Mouse (Mus musculus) T-helper 2 cell (primary cell): ENCODE data around the gene Zfp93.

Experiments used
- in situ Hi-C: fragments of 300-600 bp; cut with MboI, MseI; formaldehyde crosslinking; loops from one replicate; pipeline ENCODE4 v1.15.1; 2025; ENCODE audit warnings: high pct_unique_total_duplicates

Gene Zfp93

DNA sequence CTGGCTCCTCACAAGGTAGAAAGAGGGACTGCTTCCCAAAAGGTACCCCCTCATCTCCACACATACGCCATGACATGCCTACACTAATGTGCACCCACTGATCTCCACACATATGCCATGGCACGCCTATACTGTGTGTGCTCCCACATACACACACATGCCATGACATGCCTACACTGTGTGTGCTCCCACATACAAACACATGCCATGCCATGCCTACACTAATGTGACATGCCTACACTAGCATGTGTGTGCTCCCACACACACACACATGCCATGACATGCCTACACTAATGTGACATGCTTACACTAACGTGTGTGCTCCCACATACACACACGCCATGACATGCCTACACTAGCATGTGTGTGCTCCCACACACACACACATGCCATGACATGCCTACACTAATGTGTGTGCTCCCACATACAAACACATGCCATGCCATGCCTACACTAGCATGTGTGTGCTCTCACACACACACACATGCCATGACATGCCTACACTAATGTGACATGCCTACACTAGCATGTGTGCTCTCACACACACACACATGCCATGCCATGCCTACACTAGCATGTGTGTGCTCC, 20.0 kb downstream of the Zfp93 start:
- in situ Hi-C loops: loop anchor here (10.0 kb wide), 1 partner anchor 325 kb away; no protein-coding TSS in a partner anchor

DNA sequence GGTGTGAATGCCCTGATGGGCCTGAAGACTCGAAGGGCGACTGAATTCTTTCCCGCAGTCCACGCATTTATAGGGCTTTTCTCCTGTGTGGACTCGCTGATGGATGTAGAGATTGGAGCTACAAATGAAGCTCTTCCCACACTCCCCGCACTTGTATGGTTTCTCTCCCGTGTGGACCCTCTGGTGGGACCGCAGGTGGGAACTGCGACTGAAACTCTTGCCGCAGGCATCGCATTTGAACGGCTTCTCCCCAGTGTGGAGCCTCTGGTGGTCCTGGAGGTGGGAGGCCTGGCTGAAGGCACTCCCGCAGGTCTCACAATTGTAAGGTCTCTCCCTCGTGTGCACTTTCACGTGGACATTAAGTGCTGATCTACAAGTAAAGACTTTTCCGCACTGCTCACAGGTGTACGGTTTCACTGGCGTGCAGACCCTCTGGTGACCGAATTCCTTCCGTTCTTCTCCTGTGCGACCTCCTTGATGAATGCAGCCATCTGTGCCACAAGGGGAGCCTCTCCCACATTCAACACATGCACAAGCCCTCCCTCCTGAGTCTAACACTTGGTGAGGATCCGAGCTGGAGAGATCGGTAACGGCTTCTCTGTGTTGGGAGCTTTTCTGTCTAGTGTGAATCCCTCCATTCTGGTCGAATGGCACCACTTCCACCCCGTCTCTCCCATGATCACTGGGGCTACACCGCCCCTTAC, 21.3 kb downstream of the Zfp93 start:
- in situ Hi-C loops: loop anchor here (10.0 kb wide), 1 partner anchor 327 kb away; no protein-coding TSS in a partner anchor

DNA sequence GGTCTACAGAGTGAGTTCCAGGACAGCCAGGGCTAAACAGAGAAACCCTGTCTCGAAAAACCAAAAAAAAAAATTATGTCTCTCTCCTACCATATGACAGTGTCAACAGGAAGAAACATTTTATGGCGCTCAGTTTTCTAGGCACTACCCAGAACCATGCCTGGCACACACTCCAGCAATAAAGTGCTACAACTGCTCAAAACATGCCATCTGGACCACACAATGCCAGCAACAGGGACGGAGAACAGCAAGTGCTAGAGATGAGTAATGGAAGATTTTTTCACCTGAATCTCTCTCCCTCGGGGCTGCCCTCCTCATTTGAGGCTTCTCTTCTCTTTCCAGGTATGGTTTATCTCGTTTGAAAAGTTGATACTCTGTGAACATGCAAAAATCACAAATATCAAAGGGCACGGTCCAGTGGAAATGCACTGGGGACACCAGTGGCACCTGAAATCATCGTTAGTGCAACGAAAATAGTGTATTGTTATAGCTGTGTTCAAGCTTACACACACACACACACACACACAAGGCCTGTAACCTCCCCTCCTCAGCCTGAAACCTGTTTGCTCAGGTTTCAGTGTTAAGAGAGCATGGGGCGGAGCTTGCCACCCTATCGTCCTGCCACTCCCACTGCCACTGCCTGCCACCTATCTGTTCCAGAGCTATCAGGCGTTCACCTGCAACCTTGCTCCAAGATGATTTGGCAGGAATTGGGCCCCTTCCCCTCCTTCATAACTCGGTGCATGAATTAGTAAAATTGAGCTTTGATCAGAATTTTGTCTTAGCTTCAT, 23.0 kb downstream of the Zfp93 start:
- in situ Hi-C loops: loop anchor here (10.0 kb wide), 1 partner anchor 328 kb away; no protein-coding TSS in a partner anchor

DNA sequence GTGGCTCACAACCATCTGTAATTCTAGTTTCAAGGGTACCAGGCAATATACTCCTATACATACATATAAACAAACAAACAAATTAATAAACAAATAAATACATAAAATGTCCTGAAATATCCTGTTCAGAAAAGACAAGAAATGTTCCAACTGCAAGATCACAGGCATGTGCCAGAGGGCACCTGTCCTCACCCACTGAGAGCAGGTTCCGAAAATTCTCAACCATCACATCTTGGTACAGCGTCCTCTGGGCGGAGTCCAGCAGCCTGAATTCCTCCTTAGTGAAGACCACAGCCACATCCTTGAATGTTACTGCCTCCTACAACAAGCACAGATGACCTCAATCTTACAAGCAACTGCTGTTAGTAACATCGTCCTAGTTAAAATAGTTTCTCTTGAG, 24.5 kb downstream of the Zfp93 start:
- in situ Hi-C loops: loop anchor here (10.0 kb wide), 1 partner anchor 330 kb away; no protein-coding TSS in a partner anchor

DNA sequence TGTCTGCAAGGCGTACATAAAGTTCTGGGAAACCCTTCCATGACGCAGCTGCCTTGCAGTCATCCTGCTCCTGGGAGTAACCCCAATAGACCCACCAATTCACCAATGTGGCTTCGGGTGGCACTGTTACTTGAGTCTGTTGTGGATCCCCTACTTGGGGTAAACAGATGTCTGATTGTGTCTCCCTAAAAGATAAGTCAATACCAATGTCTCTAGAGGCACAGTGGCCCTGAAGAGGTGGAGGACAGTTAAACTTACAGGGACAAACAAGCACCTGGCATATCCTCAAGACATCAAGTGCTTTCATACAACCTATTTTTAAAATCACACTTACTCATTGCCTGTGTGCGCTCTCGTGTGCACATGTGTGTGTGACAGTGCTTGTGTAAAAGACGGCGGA, 25.2 kb downstream of the Zfp93 start:
- in situ Hi-C loops: loop anchor here (10.0 kb wide), 1 partner anchor 331 kb away; no protein-coding TSS in a partner anchor

- in situ Hi-C loops: loop anchor here (10.0 kb wide), 1 partner anchor 332 kb away; no protein-coding TSS in a partner anchor
These were observed 26.2 kb downstream of the Zfp93 start for GRCm38 (mm10) chr7:24296386-24296785.

DNA sequence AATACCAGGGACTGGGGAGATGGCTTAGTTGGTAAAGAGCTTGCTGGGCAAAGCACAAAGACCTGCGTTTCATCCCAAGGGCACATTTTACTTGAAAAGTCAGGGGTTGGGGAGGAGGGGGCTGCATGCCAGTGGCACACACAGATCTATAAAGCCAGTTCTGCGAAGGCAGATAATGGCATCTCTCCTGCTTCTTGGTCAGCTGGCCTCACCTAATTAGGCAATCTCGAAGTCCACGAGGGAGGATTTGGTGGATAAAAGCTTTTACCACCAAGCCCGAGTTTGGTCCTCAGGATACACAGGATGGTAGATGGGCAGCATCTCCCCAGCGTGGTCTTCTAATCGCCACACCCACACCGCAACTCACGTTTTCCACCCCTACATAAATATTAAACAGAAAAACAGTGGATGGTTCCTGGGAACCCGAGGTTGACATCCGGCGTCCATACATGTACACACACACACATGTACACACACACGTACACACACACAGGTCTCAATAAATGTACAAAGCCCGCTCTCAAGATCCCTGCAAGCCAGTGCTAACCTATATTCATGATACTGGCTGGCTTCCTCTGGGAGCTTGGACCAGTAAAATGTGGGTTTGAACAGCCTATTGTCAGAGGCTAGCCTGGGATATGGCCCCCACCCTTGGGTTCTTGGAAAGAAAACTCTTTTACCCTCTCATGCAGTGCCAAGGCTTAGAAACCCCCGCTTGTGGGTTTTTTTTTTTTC, 27.3 kb downstream of the Zfp93 start:
- in situ Hi-C loops: loop anchor here (10.0 kb wide), 1 partner anchor 333 kb away; no protein-coding TSS in a partner anchor

DNA sequence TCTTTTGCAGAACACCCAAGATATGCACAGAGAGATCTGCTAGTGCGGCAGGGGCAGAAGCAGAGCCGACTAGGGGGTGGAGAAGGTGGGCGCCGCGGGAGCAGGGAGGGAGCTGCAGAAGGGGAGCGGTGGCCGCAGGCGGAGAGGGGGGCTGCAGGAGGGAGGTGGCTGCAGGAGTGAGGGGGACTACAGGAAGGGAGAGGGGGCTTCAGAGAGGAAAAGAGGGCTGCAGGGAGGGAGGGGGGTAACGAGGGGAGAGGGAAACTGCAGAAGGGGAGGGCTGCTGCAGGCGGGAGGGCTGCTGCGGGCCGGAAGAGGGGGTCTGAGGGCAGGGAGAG, 28.4 kb downstream of the Zfp93 start:
- in situ Hi-C loops: loop anchor here (10.0 kb wide), 1 partner anchor 334 kb away; no protein-coding TSS in a partner anchor

GRCm38 (mm10) chr7:24298973-24299708, 28.9 kb downstream of the Zfp93 start:
- in situ Hi-C loops: loop anchor here (10.0 kb wide), 1 partner anchor 334 kb away; no protein-coding TSS in a partner anchor

GRCm38 (mm10) chr7:24299823-24300481, 29.7 kb downstream of the Zfp93 start:
- in situ Hi-C loops: loop anchor here (10.0 kb wide), 1 partner anchor 335 kb away; no protein-coding TSS in a partner anchor

DNA sequence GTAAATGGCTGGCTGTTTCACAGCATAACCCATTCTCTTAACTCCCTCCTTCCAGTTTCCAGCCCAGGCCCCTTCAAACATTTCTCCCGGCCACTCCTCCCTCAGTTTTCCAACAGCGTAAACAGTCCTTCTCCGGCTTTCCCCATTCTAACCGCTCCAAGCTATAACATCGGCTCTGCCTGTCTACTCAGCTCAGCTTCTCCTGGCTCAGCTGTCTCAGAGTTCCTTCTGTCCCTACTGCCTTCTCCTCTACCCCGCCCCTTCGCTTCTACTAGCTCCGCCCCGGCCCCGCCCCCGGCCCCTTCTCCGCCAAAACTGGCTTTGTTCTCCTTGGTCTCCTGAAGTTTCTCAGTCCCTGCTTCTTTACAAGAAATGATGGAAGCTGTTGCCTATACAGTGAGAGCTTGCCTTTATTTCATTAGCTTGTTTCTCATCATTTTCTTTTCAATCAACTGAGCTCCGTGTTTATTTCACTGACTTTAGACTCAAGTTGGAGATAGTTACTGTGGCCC, 30.6 kb downstream of the Zfp93 start, which contains the start of gene Zfp61:
Zfp61 (minus strand) TSS at position 462 of the 512 bp plus-strand sequence.
- in situ Hi-C loops: no loop called here

- in situ Hi-C loops: no loop called here
These were observed 45.7 kb downstream of the Zfp93 start for GRCm38 (mm10) chr7:24315726-24316566.

DNA sequence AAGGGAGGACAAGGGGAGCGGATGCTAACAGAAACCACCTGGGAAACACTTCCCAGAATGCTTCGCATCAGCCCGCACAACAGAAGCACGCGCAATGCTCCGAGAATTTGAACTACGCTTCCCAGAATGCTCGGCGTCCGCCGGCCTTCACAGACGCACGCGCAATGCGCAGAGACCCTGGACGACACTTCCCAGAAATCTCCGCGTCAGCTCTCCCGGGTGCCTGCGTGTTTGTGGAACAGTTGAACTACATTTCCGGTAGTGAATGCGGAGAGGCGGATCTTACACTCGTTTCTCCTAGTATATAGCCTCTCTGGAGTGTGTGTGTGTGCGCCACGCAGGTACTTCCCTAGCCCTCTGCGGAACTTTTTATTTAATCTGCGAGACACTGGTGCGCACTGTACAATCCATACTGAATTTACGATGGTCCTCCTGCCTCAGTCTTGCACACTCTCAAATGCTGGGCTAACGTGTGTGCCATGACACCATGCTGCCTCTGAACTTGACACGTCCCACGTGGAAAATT, 46.4 kb downstream of the Zfp93 start, which contains the start of gene Zfp94:
Zfp94 (minus strand) TSS at position 100 of the 526 bp plus-strand sequence.
- in situ Hi-C loops: no loop called here

GRCm38 (mm10) chr7:24318942-24319341, 48.7 kb downstream of the Zfp93 start:
- in situ Hi-C loops: no loop called here

DNA sequence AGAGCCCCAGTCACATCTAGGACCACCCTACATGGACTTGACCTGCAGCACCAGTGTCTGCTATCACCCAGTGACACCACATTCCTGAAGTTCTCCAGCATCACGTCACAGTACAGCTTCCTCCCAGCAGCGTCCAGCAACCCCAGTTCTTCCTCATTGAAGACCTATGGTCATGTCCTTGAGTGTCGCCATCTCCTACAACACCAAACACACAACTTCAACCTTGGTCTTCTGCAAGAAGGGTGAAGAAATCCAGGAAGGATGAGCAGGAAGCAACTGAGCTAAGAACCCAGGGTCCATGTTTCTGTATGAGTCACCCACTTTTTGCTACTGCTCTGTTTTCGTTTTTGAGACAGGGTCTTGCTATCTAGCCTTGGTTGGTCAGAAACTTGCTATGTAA, 52.4 kb downstream of the Zfp93 start:
- in situ Hi-C loops: no loop called here

DNA sequence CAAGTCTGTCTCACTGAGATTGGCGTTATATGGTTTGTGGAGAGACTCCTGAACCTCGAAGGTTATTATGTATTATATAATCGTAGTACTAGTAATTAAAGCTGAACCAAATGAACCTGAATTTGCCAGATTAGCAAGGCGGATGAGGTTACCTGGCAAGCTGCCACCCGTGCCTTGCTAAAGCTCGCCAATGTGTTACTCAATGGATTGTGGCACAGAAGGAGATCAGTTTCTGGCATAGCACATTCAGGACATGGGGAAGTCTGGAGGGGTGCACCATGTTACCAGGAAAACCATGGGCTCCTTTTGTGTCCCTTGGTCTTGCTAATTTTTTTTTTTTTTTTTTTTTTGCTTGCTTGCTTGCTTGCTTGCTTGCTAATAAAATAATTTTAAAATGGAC, 55.0 kb downstream of the Zfp93 start:
- in situ Hi-C loops: no loop called here

GRCm38 (mm10) chr7:24325675-24326128, 55.5 kb downstream of the Zfp93 start:
- in situ Hi-C loops: no loop called here
